8 mouse cellular contexts compared by ENCODE assay signal in the genomic region with DNA sequence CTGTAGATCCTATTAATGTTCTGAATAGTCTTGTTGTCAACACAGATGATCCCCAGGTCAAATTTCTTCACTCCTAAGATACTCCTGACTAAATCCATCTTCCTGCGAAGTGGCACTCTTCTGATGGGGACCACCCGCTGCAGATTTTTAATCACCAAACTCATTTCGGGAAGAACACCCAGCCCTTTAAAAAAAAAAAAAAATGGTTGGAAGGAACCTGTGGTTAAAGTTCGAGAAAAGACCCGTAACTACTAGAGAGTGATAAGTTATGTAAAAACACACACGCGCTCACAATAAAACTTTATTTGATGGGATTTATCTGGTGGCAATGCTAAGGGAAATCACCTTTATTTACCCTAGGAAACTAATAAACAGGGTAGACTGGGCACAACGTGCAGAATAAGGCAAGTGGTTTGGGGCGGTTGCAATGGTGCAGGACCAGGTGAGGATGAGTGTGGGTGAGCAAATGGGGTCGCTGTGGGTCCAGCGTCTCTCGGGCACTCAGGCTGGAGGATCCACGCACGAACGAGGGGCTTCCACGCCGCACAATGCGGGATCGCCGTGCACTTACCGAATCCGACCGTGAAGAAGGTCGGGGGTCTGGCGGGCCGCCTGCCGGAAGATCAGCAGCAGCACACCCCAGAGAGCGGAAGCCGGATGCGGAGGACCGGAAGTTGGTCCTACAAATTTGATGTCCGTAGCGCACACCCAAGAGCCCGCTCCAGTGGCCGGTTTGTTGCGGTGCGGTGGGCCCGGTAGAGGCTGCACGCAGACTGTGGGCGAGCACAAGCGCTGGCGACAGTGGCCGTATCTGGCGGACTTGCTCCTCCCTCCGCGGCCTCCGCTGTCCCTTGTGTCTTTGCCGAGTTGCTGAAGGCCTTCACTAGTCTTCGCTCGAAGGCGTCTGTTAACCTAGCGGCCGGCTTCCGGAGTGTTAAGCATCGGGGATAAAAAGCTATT. TPM values are rescaled to one million over a fixed set of nuclear protein-coding genes. Genes with fewer than 3 reads are reported as not detected.
DNase-seq lines count a peak whose midpoint lies in the region; ATAC-seq lines count a peak whose summit lies in the region.

Gene Mcm3ap, plus strand, starts transcription at position 725 of the 960 bp plus-strand sequence.
Gene Ybey, minus strand, starts transcription at position 912 of the 960 bp plus-strand sequence.

- peak within 1 kb of the TSS; percentile 78 for H3K4me3 ChIP-seq in hindbrain, embryonic 11.5 days (ENCODE audit: low read depth, low read length)

- peak; percentile 94 for DNase-seq in MN1 (ENCODE audit: low spot score)
- DNase-seq in cerebellum, adult 9-10 months = peak; percentile 86
- peak; percentile 72 to 90 for DNase-seq in frontal cortex, adult 2 months (ENCODE audit: extremely low spot score in 1 of 2, low spot score in 1 of 2)
- DNase-seq in hindbrain, embryonic 11.5 days (ENCODE audit: low spot score) = peak; percentile 95
- peak; percentile 87 to 90 for DNase-seq in layer of hippocampus, postnatal 10 days (ENCODE audit: low spot score in 2 of 2)
- peak; percentile 92 for DNase-seq in lung, postnatal 10 days
- DNase-seq in ovary, postnatal 36 days (ENCODE audit: low spot score) = peak; percentile 86
- peak; percentile 88 for DNase-seq in thymus, postnatal 25 days

- H3K9me3 ChIP-seq in hindbrain, embryonic 11.5 days (ENCODE audit: control insufficient read depth, low read length) = no peaks in the 10 kb centered on the region

- H3K27me3 ChIP-seq in hindbrain, embryonic 11.5 days (ENCODE audit: control insufficient read depth, insufficient read depth, low read length) = no peaks in the 10 kb centered on the region

- peak; percentile 96 for ATAC-seq in hindbrain, embryonic 11.5 days (ENCODE audit: low FRiP score)

- H3K27ac ChIP-seq in hindbrain, embryonic 11.5 days (ENCODE audit: low read depth, low read length) = peak within 1 kb of the TSS; percentile 86

- WGBS in hindbrain, embryonic 11.5 days = 2% methylated on average over 55 of the region's 55 CpGs

- H3K4me2 ChIP-seq in hindbrain, embryonic 11.5 days (replicated peaks; ENCODE audit: low read depth, low read length) = peak within 1 kb of the TSS; percentile 59

- 0 out of 2 replicates have a peak, but pooled peaks cover 5% of the 10 kb centered on the region for H3K36me3 ChIP-seq in hindbrain, embryonic 11.5 days (ENCODE audit: control insufficient read depth, insufficient read depth, low read length)

- peak within 1 kb of the TSS; percentile 93 for H3K9ac ChIP-seq in hindbrain, embryonic 11.5 days (ENCODE audit: low read depth, low read length)

- no peaks in the 10 kb centered on the region for H3K4me1 ChIP-seq in hindbrain, embryonic 11.5 days (replicated peaks; ENCODE audit: control insufficient read depth, insufficient read depth, low read length)

RNA-seq across cellular contexts. Expression of gene Mcm3ap, which starts in this region (rescaled TPM):
- 49.5 and 51.7 TPM in 2 replicates for polyA plus RNA-seq in frontal cortex, adult 2 months (2012; rRNA removed)
- 66.8 and 67.5 TPM in 2 replicates for polyA plus RNA-seq in hindbrain, embryonic 11.5 days (2014; fragmentation: Nextera tagmentation; extraction: Ambion mirVana)
- total RNA-seq in layer of hippocampus, postnatal 10 days (2021) = 10 to 100 TPM; 47.0 to 49.1 TPM

RNA-seq across cellular contexts. Expression of gene Ybey, which starts in this region (rescaled TPM):
- 3.0 and 3.6 TPM in 2 replicates for polyA plus RNA-seq in frontal cortex, adult 2 months (2012; rRNA removed)
- 5.3 and 5.8 TPM in 2 replicates for polyA plus RNA-seq in hindbrain, embryonic 11.5 days (2014; fragmentation: Nextera tagmentation; extraction: Ambion mirVana)
- total RNA-seq in layer of hippocampus, postnatal 10 days (2021) = 1 to 10 TPM; 3.5 to 3.7 TPM

Comparison
In these comparisons a context has a peak if more than half of its experiments do, and no peak if none do; other contexts are left out.
1. Peak in every context shown above with its lines: DNase-seq, ATAC-seq, H3K4me3 ChIP-seq and H3K27ac ChIP-seq.